Mouse (Mus musculus): Measurements from ENCODE around the gene Dram1.

The Dram1 gene

DNA sequence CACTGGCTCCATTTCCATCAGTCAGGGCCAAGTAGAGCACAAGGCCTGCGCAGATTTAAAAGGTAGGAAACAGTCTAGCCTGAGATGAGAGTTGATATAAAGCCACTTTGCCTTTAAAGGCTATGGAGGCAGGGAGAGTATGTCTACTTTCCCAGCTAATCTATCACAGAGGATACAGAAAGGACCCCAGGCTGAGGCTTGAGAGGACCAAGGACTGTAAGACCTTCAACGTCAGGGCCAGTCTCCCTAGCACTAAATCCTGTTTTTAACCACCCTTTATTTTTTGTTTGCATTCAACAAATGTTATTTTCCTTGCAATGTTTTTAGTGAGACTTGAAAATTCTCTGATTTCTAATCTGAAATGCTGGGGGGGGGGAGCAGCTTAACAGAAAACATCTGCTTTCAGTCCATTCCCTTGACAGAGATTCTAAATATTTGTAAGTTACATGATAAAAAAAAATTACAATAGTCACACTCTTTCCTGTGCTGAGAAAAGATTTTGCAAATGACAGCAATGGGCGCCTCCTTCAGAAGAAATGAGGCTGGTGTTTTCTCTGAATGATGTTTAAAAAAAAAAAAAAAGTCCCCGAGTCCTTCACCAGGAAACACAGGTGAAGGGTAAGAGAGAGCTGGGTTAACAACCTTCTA lies 94.4 kb downstream of the Dram1 start:
- no peak for DNase-seq (ENCODE audit: low spot score)

DNA sequence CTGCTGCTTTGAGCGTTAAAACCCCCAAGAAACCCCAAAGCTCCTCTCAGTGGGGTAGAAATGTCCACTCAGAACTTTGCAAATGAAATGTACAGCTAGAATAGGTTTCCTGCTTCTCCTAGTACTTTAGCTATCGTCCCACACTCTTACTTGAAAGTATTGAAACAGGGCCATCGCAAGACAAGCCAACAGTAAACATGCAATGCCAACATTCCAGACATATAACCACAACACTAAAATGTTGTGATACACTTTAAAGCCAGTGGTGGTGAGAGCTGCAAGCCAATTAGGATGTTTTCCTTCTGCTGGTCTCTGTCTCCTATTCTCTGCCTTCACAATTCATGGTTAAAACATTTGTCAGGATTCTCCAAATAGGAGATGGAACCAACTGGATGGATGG lies 97.2 kb downstream of the Dram1 start:
- DNase-seq (ENCODE audit: low spot score), result no peak

DNA sequence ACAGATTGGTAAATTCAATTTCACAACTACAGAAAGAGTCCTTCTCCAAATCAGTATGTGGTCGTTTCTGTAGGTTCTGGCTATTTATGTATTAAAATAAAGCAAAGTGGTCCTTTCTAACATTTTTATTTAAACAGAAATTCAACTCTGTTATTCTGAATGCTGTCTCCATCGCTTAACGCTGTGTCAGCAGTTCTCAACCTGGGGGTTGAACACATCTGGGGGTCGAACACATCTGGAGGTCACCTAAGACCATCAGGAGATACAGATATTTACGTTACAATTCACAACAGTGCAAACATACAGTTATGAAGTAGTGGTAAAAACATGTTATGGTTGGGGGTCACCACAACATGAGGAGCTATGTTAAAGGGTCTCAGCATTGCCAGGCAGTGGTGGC lies 104.8 kb downstream of the Dram1 start:
- no peak for DNase-seq (ENCODE audit: low spot score)
